Mouse (Mus musculus): Measurements from ENCODE around the gene Gipc3. TPM values are rescaled to one million over a fixed set of nuclear protein-coding genes. Genes with fewer than 3 reads are reported as not detected.
A peak's percentile ranks its signal among the peaks of the same experiment; 100 is the strongest.

Gene Gipc3
- polyA plus RNA-seq, 1 experiment from 2014 or later: 0.06 TPM

- Histone ChIP-seq H3K4me3 (ENCODE audit: low read depth, low read length) (peak overlapping the region; percentile 43), H3K4me2 (replicated peaks; ENCODE audit: low read depth) (peak overlapping the region; percentile 65), H3K36me3 (ENCODE audit: control insufficient read depth, insufficient read depth, low read length) (no peaks in the 10 kb centered on the region), H3K4me1 (replicated peaks; ENCODE audit: control insufficient read depth, insufficient read depth) (no peaks in the 10 kb centered on the region), H3K27me3 (ENCODE audit: control insufficient read depth, insufficient read depth, low read length) (no peaks in the 10 kb centered on the region), H3K27ac (replicated peaks) (peak overlapping the region; percentile 78), H3K9me3 (ENCODE audit: control insufficient read depth, low read length) (no peaks in the 10 kb centered on the region), H3K9ac (ENCODE audit: low read length) (peak overlapping the region; percentile 57)
- TF ChIP-seq EP300 (optimal IDR thresholded peaks at IDR 0.05) (peak; percentile 87), CTCF (IDR thresholded peaks at IDR 0.05; ENCODE audit: low read depth) (0 out of 2 replicates have a peak, but pooled peaks have one; percentile 3)
- ATAC-seq (ENCODE audit: low FRiP score, low TSS enrichment) (peak; percentile 71), DNase-seq (ENCODE audit: low spot score) (peak; percentile 96)
- 2% methylated on average over 54 of the region's 54 CpGs for WGBS
Measured at GRCm38 (mm10) chr10:81285694-81286450, 57.2 kb downstream of the Gipc3 start.

Small RNA genes lying within 50 kb of the gene (microRNA-seq; reads per million reads assigned to microRNA genes)
- gene Mir6913: not detected

Other genes with a start within 250 kb of the Gipc3 start
- 9.3 and 10.4 TPM in 2 replicates for gene Creb3l3, start 244.4 kb downstream of the Gipc3 start, polyA plus RNA-seq (2015; fragmentation: Nextera tagmentation; extraction: Ambion mirVana)
- gene Map2k2, start 237.4 kb downstream of the Gipc3 start, polyA plus RNA-seq (2015; fragmentation: Nextera tagmentation; extraction: Ambion mirVana): 135 and 142 TPM in 2 replicates
- gene Zbtb7a, start 208.0 kb downstream of the Gipc3 start, polyA plus RNA-seq (2015; fragmentation: Nextera tagmentation; extraction: Ambion mirVana): 87.5 and 94.1 TPM in 2 replicates
- 18.7 and 20.9 TPM in 2 replicates for gene Pias4, start 175.3 kb downstream of the Gipc3 start, polyA plus RNA-seq (2015; fragmentation: Nextera tagmentation; extraction: Ambion mirVana)
- 337 and 380 TPM in 2 replicates for gene Eef2, start 166.6 kb downstream of the Gipc3 start, polyA plus RNA-seq (2015; fragmentation: Nextera tagmentation; extraction: Ambion mirVana)
- 44.6 and 51.8 TPM in 2 replicates for gene Dapk3, start 160.3 kb downstream of the Gipc3 start, polyA plus RNA-seq (2015; fragmentation: Nextera tagmentation; extraction: Ambion mirVana)
- gene 4930442H23Rik, start 159.4 kb downstream of the Gipc3 start, polyA plus RNA-seq (2015; fragmentation: Nextera tagmentation; extraction: Ambion mirVana): 0.07 TPM in 1 of 2 replicates, not detected in the other
- 0.07 TPM in 1 of 2 replicates, not detected in the other for gene Nmrk2, start 141.2 kb downstream of the Gipc3 start, polyA plus RNA-seq (2015; fragmentation: Nextera tagmentation; extraction: Ambion mirVana)
- 0.64 and 0.91 TPM in 2 replicates for gene Atcay, start 112.4 kb downstream of the Gipc3 start, polyA plus RNA-seq (2015; fragmentation: Nextera tagmentation; extraction: Ambion mirVana)
- 2.1 and 3.2 TPM in 2 replicates for gene Zfr2, start 110.1 kb downstream of the Gipc3 start, polyA plus RNA-seq (2015; fragmentation: Nextera tagmentation; extraction: Ambion mirVana)
- 1.0 and 1.6 TPM in 2 replicates for gene Matk, start 90.3 kb downstream of the Gipc3 start, polyA plus RNA-seq (2015; fragmentation: Nextera tagmentation; extraction: Ambion mirVana)
- gene Mrpl54, start 76.3 kb downstream of the Gipc3 start, polyA plus RNA-seq (2015; fragmentation: Nextera tagmentation; extraction: Ambion mirVana): 210 and 215 TPM in 2 replicates
- gene Apba3, start 76.3 kb downstream of the Gipc3 start, polyA plus RNA-seq (2015; fragmentation: Nextera tagmentation; extraction: Ambion mirVana): 30.5 and 34.6 TPM in 2 replicates
- gene Tjp3, start 51.7 kb downstream of the Gipc3 start, polyA plus RNA-seq (2015; fragmentation: Nextera tagmentation; extraction: Ambion mirVana): 42.5 and 46.0 TPM in 2 replicates
- 19.1 and 21.1 TPM in 2 replicates for gene Pip5k1c, start 50.3 kb downstream of the Gipc3 start, polyA plus RNA-seq (2015; fragmentation: Nextera tagmentation; extraction: Ambion mirVana)
- 16.2 and 16.6 TPM in 2 replicates for gene Cactin, start 22.2 kb downstream of the Gipc3 start, polyA plus RNA-seq (2015; fragmentation: Nextera tagmentation; extraction: Ambion mirVana)
- gene Tbxa2r, start 14.5 kb downstream of the Gipc3 start, polyA plus RNA-seq (2015; fragmentation: Nextera tagmentation; extraction: Ambion mirVana): 19.7 and 20.2 TPM in 2 replicates
- 72.2 and 77.9 TPM in 2 replicates for gene Hmg20b, start 7.2 kb upstream of the Gipc3 start, polyA plus RNA-seq (2015; fragmentation: Nextera tagmentation; extraction: Ambion mirVana)
- 7.4 and 7.9 TPM in 2 replicates for gene Mfsd12, start 14.2 kb upstream of the Gipc3 start, polyA plus RNA-seq (2015; fragmentation: Nextera tagmentation; extraction: Ambion mirVana)
- 16.5 and 17.5 TPM in 2 replicates for gene 4930404N11Rik, start 22.6 kb upstream of the Gipc3 start, polyA plus RNA-seq (2015; fragmentation: Nextera tagmentation; extraction: Ambion mirVana)
- gene Fzr1, start 35.2 kb upstream of the Gipc3 start, polyA plus RNA-seq (2015; fragmentation: Nextera tagmentation; extraction: Ambion mirVana): 51.4 and 51.6 TPM in 2 replicates
- gene Dohh, start 41.2 kb upstream of the Gipc3 start, polyA plus RNA-seq (2015; fragmentation: Nextera tagmentation; extraction: Ambion mirVana): 59.4 and 63.0 TPM in 2 replicates
- gene Gm48551, start 41.2 kb upstream of the Gipc3 start, polyA plus RNA-seq (2015; fragmentation: Nextera tagmentation; extraction: Ambion mirVana): 1.1 and 1.4 TPM in 2 replicates
- 0.29 and 0.36 TPM in 2 replicates for gene Gm48552, start 45.7 kb upstream of the Gipc3 start, polyA plus RNA-seq (2015; fragmentation: Nextera tagmentation; extraction: Ambion mirVana)
- gene Smim24, start 49.8 kb upstream of the Gipc3 start, polyA plus RNA-seq (2015; fragmentation: Nextera tagmentation; extraction: Ambion mirVana): 205 and 239 TPM in 2 replicates
- gene Nfic, start 112.4 kb upstream of the Gipc3 start, polyA plus RNA-seq (2015; fragmentation: Nextera tagmentation; extraction: Ambion mirVana): 40.4 and 42.4 TPM in 2 replicates
- gene Celf5, start 139.4 kb upstream of the Gipc3 start, polyA plus RNA-seq (2015; fragmentation: Nextera tagmentation; extraction: Ambion mirVana): 0.62 TPM in 2 replicates
- 37.0 and 38.3 TPM in 2 replicates for gene Ncln, start 153.1 kb upstream of the Gipc3 start, polyA plus RNA-seq (2015; fragmentation: Nextera tagmentation; extraction: Ambion mirVana)
- gene S1pr4, start 156.9 kb upstream of the Gipc3 start, polyA plus RNA-seq (2015; fragmentation: Nextera tagmentation; extraction: Ambion mirVana): 1.0 and 1.5 TPM in 2 replicates
- gene Gna15, start 181.0 kb upstream of the Gipc3 start, polyA plus RNA-seq (2015; fragmentation: Nextera tagmentation; extraction: Ambion mirVana): 9.8 and 10.1 TPM in 2 replicates
- 62.5 and 70.7 TPM in 2 replicates for gene Gna11, start 201.9 kb upstream of the Gipc3 start, polyA plus RNA-seq (2015; fragmentation: Nextera tagmentation; extraction: Ambion mirVana)
- 429 and 495 TPM in 2 replicates for gene Aes, start 216.2 kb upstream of the Gipc3 start, polyA plus RNA-seq (2015; fragmentation: Nextera tagmentation; extraction: Ambion mirVana)
- gene Tle2, start 231.3 kb upstream of the Gipc3 start, polyA plus RNA-seq (2015; fragmentation: Nextera tagmentation; extraction: Ambion mirVana): 4.8 and 6.9 TPM in 2 replicates

Measured in stomach, postnatal 0 days (tissue).